Mouse (Mus musculus): Measurements from ENCODE around the gene Taar9. TPM values are rescaled to one million over a fixed set of nuclear protein-coding genes. Genes with fewer than 3 reads are reported as not detected.
"Not testable (repeated sequence)": the region's sequence is repeated elsewhere in the genome, so short reads cannot be mapped to it uniquely, and the experiment has no call there.

Taar9 gene
- not detected in 2 replicates for polyA plus RNA-seq (2015; fragmentation: Nextera tagmentation; extraction: Ambion mirVana)

- WGBS, result 80% methylated on average over 8 of the region's 8 CpGs
- H3K9ac ChIP-seq (ENCODE audit: low read length); H3K36me3 ChIP-seq (ENCODE audit: control insufficient read depth, insufficient read depth, low read length); H3K27ac ChIP-seq (ENCODE audit: low read length); H3K4me1 ChIP-seq (ENCODE audit: control insufficient read depth, insufficient read depth, low read length); H3K9me3 ChIP-seq (replicated peaks; ENCODE audit: control insufficient read depth, low read length); H3K4me2 ChIP-seq (ENCODE audit: low read depth, low read length); ATAC-seq (ENCODE audit: insufficient read depth, low FRiP score); H3K27me3 ChIP-seq (ENCODE audit: control insufficient read depth, insufficient read depth, low read length); H3K4me3 ChIP-seq (replicated peaks; ENCODE audit: low read length): not testable (repeated sequence)
Observed at GRCm38 (mm10) chr10:24109434-24109833, at the start of gene Taar9. Gene Taar9 (minus strand): TSS chr10:24109534.

GRCm38 (mm10) chr10:24158470-24159254 is 49.3 kb upstream of the Taar9 start:
- 91% methylated on average over 12 of the region's 12 CpGs for WGBS
- no peak overlapping the region for H3K4me3 ChIP-seq (replicated peaks; ENCODE audit: low read length)
- H3K36me3 ChIP-seq (ENCODE audit: control insufficient read depth, insufficient read depth, low read length), result peaks cover 26% of the 10 kb centered on the region
- H3K27ac ChIP-seq (ENCODE audit: low read length), result no peak overlapping the region
- H3K4me1 ChIP-seq (ENCODE audit: control insufficient read depth, insufficient read depth, low read length), result peaks cover 4% of the 10 kb centered on the region; the same call in 1 of the 2 replicates
- H3K27me3 ChIP-seq (ENCODE audit: control insufficient read depth, insufficient read depth, low read length), result no peaks in the 10 kb centered on the region
- H3K9ac ChIP-seq (ENCODE audit: low read length), result no peak overlapping the region
- no peak overlapping the region for H3K4me2 ChIP-seq (ENCODE audit: low read depth, low read length)
- peaks cover 6% of the 10 kb centered on the region; the same call in 1 of the 2 replicates for H3K9me3 ChIP-seq (replicated peaks; ENCODE audit: control insufficient read depth, low read length)
- ATAC-seq (ENCODE audit: insufficient read depth, low FRiP score), result peak; percentile 47; the same call in 1 of the 2 replicates

GRCm38 (mm10) chr10:24150086-24150485 is 40.8 kb upstream of the Taar9 start:
- Histone ChIP-seq H3K4me1 (ENCODE audit: control insufficient read depth, insufficient read depth, low read length) (peaks cover 13% of the 10 kb centered on the region), H3K9ac (ENCODE audit: low read length) (peak overlapping the region; percentile 63), H3K36me3 (ENCODE audit: control insufficient read depth, insufficient read depth, low read length) (no peaks in the 10 kb centered on the region), H3K27me3 (ENCODE audit: control insufficient read depth, insufficient read depth, low read length) (no peaks in the 10 kb centered on the region), H3K4me3 (replicated peaks; ENCODE audit: low read length) (peak overlapping the region; percentile 87), H3K4me2 (ENCODE audit: low read depth, low read length) (peak overlapping the region; percentile 55), H3K27ac (ENCODE audit: low read length) (no peak overlapping the region), H3K9me3 (replicated peaks; ENCODE audit: control insufficient read depth, low read length) (no peaks in the 10 kb centered on the region)
- ATAC-seq (ENCODE audit: insufficient read depth, low FRiP score), result no peak
- 38% methylated on average over 7 of the region's 7 CpGs for WGBS

- Histone ChIP-seq H3K27me3 (ENCODE audit: control insufficient read depth, insufficient read depth, low read length) (no peaks in the 10 kb centered on the region), H3K4me3 (replicated peaks; ENCODE audit: low read length) (peak within 1 kb of the TSS; percentile 87)
- under 1% methylated on average over 44 of the region's 45 CpGs for WGBS
Observed at GRCm38 (mm10) chr10:24149135-24149781, 39.9 kb upstream of the Taar9 start, which contains the start of gene Stx7. Gene Stx7 (plus strand): TSS chr10:24149302.

GRCm38 (mm10) chr10:24142735-24143134 is 33.4 kb upstream of the Taar9 start:
- no peaks in the 10 kb centered on the region for H3K36me3 ChIP-seq (ENCODE audit: control insufficient read depth, insufficient read depth, low read length)
- ATAC-seq (ENCODE audit: insufficient read depth, low FRiP score), result no peak
- H3K27me3 ChIP-seq (ENCODE audit: control insufficient read depth, insufficient read depth, low read length), result no peaks in the 10 kb centered on the region
- no peak overlapping the region for H3K27ac ChIP-seq (ENCODE audit: low read length)
- H3K4me1 ChIP-seq (ENCODE audit: control insufficient read depth, insufficient read depth, low read length), result no peaks in the 10 kb centered on the region
- H3K9ac ChIP-seq (ENCODE audit: low read length), result no peak overlapping the region
- no peak overlapping the region for H3K4me2 ChIP-seq (ENCODE audit: low read depth, low read length)
- no peak overlapping the region for H3K4me3 ChIP-seq (replicated peaks; ENCODE audit: low read length)
- H3K9me3 ChIP-seq (replicated peaks; ENCODE audit: control insufficient read depth, low read length), result no peaks in the 10 kb centered on the region
- 77% methylated on average over 3 of the region's 3 CpGs for WGBS

More at GRCm38 (mm10) chr10:24149135-24149781, 39.9 kb upstream of the Taar9 start, which contains the start of gene Stx7:
- Histone ChIP-seq H3K9ac (ENCODE audit: low read length) (peak within 1 kb of the TSS; percentile 82), H3K27ac (ENCODE audit: low read length) (peak within 1 kb of the TSS; percentile 40), H3K36me3 (ENCODE audit: control insufficient read depth, insufficient read depth, low read length) (no peaks in the 10 kb centered on the region), H3K9me3 (replicated peaks; ENCODE audit: control insufficient read depth, low read length) (no peaks in the 10 kb centered on the region), H3K4me2 (ENCODE audit: low read depth, low read length) (peak within 1 kb of the TSS; percentile 55), H3K4me1 (ENCODE audit: control insufficient read depth, insufficient read depth, low read length) (peaks cover 13% of the 10 kb centered on the region)
- peak; percentile 95 for ATAC-seq (ENCODE audit: insufficient read depth, low FRiP score)

- Histone ChIP-seq H3K9me3 (replicated peaks; ENCODE audit: control insufficient read depth, low read length) (no peaks in the 10 kb centered on the region), H3K36me3 (ENCODE audit: control insufficient read depth, insufficient read depth, low read length) (no peaks in the 10 kb centered on the region), H3K9ac (ENCODE audit: low read length) (no peak overlapping the region), H3K4me2 (ENCODE audit: low read depth, low read length) (no peak overlapping the region), H3K4me3 (replicated peaks; ENCODE audit: low read length) (no peak overlapping the region), H3K27me3 (ENCODE audit: control insufficient read depth, insufficient read depth, low read length) (no peaks in the 10 kb centered on the region), H3K4me1 (ENCODE audit: control insufficient read depth, insufficient read depth, low read length) (no peaks in the 10 kb centered on the region), H3K27ac (ENCODE audit: low read length) (no peak overlapping the region)
- ATAC-seq (ENCODE audit: insufficient read depth, low FRiP score), result no peak
- WGBS, result 57% methylated on average over 2 of the region's 2 CpGs
Observed at GRCm38 (mm10) chr10:24138623-24139261, 29.4 kb upstream of the Taar9 start.

- H3K27me3 ChIP-seq (ENCODE audit: control insufficient read depth, insufficient read depth, low read length), result no peaks in the 10 kb centered on the region
- H3K9me3 ChIP-seq (replicated peaks; ENCODE audit: control insufficient read depth, low read length), result no peaks in the 10 kb centered on the region
- H3K4me3 ChIP-seq (replicated peaks; ENCODE audit: low read length), result no peak overlapping the region
- no peak overlapping the region for H3K4me2 ChIP-seq (ENCODE audit: low read depth, low read length)
- H3K9ac ChIP-seq (ENCODE audit: low read length), result no peak overlapping the region
- WGBS, result 36% methylated on average over 7 of the region's 7 CpGs
- no peaks in the 10 kb centered on the region for H3K36me3 ChIP-seq (ENCODE audit: control insufficient read depth, insufficient read depth, low read length)
- 0 out of 2 replicates have a peak overlapping the region, but pooled peaks have one; percentile 7 for H3K27ac ChIP-seq (ENCODE audit: low read length)
- H3K4me1 ChIP-seq (ENCODE audit: control insufficient read depth, insufficient read depth, low read length), result 0 out of 2 replicates have a peak, but pooled peaks cover 3% of the 10 kb centered on the region
- ATAC-seq (ENCODE audit: insufficient read depth, low FRiP score), result no peak
Observed at GRCm38 (mm10) chr10:24134071-24134645, 24.8 kb upstream of the Taar9 start.

- 23% methylated on average over 2 of the region's 2 CpGs for WGBS
- H3K9ac ChIP-seq (ENCODE audit: low read length), result no peak overlapping the region
- H3K27ac ChIP-seq (ENCODE audit: low read length), result peak overlapping the region; percentile 90
- no peaks in the 10 kb centered on the region for H3K27me3 ChIP-seq (ENCODE audit: control insufficient read depth, insufficient read depth, low read length)
- no peak for ATAC-seq (ENCODE audit: insufficient read depth, low FRiP score)
- H3K4me3 ChIP-seq (replicated peaks; ENCODE audit: low read length), result no peak overlapping the region
- no peaks in the 10 kb centered on the region for H3K9me3 ChIP-seq (replicated peaks; ENCODE audit: control insufficient read depth, low read length)
- H3K4me1 ChIP-seq (ENCODE audit: control insufficient read depth, insufficient read depth, low read length), result 0 out of 2 replicates have a peak, but pooled peaks cover 3% of the 10 kb centered on the region
- no peaks in the 10 kb centered on the region for H3K36me3 ChIP-seq (ENCODE audit: control insufficient read depth, insufficient read depth, low read length)
- H3K4me2 ChIP-seq (ENCODE audit: low read depth, low read length), result no peak overlapping the region
Observed at GRCm38 (mm10) chr10:24133132-24133531, 23.8 kb upstream of the Taar9 start.
